Mouse (Mus musculus) kidney, adult 18-20 months (tissue): ENCODE results near the gene Tnpo1.
"Not testable (repeated sequence)": the region's sequence is repeated elsewhere in the genome, so short reads cannot be mapped to it uniquely, and the experiment has no call there.

Experiments used
- DNase-seq: peaks from one replicate; pipeline ENCODE4 v3.0.0; 2021

Gene Tnpo1

DNA sequence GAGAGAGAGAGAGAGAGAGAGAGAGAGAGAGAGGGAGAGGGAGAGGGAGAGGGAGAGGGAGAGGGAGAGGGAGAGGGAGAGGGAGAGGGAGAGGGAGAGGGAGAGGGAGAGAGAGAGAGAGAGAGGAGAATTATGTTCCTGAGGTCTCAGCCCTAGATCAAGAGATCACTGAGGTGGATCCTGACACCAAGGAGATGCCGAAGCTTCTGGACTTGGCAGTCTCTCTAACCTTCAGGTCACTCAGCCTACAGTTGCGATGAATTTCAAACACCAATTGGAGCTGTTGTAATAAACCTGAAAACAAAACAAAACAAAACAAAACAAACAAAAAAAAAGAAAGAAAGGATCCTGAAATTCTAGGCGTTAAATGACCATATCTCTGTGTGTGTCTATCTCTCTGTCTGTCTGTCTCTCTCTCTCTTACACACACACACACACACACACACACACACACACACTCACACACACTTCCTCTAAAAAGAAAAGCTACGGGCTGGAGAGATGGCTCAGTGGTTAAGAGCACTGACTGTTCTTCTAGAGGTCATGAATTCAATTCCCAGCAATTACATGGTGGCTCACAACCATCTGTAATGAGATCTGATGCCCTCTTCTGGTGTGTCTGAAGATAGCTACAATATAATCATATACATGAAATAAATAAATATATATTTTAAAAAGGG is 109.1 kb downstream of the Tnpo1 start:
- DNase-seq, result not testable (repeated sequence)

DNA sequence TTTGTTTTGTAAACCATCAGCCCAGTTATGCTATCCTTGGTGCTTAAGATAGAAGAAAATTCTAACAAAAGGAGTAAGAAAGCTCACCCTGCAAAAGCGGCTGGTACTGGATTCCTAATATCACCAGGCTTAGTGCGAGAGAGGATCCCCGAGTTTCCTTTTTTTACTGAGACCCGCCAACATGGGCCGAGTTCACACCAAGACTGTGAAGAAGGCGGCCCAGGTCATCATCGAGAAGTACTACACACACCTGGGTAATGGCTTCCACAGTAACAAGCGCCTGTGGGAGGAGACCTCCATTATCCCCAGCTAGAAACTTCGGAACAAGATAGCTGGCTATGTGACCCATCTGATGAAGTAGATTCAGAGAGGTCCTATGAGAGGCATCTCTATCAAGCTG is 109.6 kb downstream of the Tnpo1 start:
- DNase-seq, result no peak

DNA sequence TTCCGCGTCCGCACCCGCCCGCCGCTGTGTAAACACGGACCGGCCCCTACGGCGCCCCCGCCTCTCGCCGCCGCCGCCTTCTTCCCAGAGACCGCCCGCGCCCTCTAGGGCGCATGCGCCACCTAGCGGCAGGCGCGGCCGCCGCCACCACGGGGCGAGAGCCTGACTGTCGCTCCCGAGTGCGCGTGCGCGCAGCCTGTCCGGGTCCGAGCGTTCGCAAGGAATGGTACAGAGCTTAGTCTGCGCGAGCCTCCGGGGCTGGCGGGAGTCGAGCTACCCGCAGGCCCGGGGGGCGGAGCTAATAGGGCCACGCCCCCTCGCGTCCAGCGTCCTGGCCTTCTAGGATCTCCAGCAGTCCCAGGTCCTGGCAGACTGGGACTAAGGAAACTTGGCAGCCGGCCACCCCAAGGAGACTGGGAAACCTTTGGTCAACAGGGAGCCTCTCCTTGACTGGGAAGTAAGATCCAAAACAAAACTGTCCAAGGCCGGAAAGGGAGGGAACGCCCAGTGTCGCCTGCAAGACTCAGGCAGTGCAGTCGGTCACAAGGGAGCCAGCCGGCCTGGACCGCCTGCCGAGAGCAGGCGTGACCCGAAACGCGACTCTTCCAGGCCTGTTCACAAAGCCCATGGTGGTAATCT is 110.9 kb downstream of the Tnpo1 start, which contains the start of gene Fcho2:
Gene Fcho2, minus strand, starts transcription at position 303 of the 639 bp plus-strand sequence.
- peak; percentile 100 for DNase-seq

DNA sequence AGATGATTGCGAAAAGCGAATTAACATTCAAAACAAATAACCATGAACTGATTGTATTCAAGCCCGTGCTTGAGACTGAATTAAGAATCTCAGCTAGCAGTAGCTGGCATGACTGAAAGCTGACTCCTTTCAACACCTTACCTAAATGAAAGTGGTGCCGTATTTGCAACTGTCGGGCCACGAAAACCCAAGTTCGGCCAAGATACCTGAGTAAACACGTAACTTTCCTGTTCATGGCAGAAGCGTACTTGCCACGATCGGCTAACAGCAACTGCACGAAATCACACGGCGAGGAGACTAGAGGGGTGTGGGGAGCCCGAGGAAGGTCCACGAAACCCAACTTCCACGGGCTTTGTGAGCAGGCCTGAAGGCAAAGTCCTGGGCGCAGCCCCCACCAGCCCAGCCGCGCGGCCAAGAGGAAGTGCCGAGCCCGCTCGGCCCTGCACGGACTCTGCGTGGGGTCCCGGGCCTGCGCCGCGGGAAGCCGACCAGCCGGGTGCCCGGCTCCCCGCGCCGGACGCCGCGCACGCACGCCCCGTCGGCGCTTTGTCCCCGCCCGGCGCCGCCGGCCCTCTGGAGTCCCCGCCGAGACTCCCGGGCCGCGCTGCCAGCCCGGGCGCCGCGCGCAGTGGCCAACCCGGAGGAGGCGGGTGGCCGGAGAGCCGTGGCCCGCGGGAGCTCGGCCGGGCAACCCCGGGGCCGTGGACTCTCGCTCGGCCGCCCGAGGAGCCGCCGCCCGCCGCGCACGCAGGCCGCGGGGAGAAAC is 111.7 kb downstream of the Tnpo1 start:
- peak; percentile 78 for DNase-seq

DNA sequence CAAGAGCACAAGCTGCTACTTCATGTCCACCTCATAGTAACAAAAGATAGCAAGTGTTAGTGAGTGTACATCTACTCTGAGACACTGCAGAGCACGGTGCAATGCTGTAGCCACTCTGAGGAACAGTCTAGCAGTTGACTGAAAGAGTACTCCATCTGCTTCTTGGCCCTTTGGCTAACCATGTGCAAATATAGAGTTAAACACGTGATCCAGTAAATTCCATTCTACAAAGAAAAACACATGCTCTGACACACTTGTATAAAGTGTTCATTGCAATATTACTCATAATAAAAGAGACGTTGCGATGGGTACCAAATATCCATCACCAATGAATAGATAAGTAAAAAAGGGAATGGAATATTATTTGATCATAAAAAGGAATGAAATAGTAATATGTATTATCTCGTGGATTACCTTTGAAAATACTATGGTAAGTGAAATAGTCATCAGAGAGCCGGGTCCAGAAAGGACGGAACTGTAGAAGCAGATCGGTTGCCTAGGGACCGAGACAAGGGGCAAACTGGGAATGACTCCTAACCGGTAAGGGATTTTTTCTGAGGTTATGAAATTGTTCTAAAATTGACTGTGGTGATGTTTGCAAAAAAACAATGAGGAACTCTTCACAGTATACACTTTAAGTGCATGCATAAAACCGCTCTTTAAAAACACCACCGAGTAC is 112.4 kb downstream of the Tnpo1 start:
- no peak for DNase-seq

DNA sequence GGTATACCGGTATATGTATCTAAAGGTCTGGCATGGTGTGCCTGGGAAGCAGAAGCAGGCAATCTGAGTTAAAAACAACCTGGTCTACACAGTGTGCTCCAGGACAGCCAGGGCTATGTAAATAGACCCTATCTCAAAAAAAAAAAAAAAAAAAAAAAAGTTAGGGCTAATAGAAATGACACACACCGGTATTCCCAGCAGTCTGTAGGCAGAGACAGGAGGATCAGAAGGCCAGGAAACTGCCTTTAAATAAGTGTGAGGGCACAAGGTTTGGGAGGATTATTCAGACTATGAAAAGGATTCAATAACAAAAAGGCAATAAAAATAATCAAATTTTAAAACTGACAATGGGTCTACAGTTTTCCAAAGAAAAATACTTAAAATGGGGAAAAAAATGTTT is 113.0 kb downstream of the Tnpo1 start:
- no peak for DNase-seq

DNA sequence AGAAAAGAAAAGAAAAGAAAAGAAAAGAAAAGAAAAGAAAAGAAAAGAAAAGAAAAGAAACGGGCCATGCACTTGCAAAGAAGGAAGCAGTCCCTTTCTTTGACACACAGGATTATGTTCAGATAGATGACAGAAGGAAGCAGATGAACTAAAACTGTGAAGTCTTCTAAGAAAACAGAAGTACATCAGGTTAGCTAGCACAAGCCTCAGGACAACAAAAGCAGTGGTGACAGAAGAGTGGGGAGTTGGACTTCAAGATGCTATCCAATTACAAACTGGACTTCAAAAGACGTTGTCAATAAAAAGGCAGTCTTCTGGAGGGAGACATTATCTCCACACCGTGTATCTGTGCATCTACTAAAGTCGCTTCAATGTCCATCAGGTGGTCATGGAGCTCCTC is 113.9 kb downstream of the Tnpo1 start:
- no peak for DNase-seq

DNA sequence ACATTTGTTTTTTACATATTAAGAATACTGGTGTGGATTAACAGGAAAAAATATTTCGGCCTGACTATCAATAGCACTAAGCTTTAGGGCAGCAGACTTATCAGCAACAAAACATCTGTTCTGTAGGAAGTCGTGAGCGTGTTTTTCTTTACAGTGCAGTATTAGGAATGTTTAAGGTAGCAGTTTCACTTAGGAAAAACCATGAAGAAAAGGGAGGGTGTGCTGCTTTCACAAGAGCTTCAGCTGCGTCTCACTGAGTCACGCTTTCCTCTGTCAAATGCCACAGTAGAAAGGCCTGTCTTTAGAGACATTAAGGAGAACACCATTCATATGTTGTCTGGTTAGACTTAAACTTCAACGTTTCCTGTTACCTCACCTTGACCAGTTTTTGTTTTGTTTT is 116.0 kb downstream of the Tnpo1 start:
- no peak for DNase-seq

DNA sequence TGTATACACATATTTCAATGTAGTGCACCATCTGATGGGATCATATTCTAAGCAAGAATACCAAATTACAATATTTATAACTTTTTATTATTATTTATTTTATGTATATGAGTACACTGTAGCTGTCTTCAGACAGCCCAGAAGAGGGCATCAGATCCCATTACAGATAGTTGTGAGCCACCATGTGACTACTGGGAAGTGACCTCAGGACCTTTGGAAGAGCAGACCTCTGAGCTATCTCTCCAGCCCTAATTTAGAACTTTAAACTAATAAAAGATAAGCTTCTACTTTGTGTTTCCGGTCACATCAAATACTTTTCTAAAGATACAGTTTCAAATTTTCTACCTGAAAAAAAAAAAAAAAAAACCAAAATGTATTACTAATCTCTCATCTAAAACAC is 117.1 kb downstream of the Tnpo1 start:
- no peak for DNase-seq

DNA sequence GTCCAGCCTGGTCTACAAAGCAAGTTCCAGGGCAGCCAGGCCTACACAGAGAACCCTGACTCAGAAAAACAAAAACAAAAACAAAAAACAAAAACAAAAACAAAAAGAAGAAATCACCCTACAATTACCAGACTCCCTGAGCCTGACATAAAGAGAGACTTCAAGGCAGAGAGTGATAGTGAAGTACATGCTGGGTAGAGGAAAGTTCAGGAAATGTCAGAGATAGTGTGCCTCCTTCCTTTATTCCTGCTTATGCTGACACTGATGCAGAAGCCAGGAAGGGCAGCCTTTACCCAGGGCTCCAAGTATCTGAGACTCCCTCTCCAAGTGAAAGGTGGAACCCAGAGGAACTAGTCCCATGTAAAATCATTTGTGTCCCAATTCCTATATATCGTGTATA is 121.7 kb downstream of the Tnpo1 start:
- no peak for DNase-seq

DNA sequence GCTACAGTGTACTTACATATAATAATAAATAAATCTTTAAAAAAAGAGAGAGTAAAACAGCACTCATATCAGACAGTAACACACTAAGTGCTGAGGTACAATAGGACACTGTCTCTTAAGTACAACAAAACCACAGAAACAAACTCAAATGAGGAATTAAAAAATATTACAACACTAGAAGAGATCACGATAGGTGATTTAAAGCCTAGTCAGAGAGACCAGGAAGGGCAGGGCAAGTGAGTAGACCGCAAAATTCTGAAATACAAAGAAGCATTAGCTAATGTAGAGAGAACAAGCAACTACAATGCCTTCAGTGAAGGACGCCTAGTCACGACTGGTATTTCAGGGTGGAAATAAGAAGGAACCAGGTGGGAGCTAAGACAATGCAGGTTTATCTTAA is 122.5 kb downstream of the Tnpo1 start:
- no peak for DNase-seq

DNA sequence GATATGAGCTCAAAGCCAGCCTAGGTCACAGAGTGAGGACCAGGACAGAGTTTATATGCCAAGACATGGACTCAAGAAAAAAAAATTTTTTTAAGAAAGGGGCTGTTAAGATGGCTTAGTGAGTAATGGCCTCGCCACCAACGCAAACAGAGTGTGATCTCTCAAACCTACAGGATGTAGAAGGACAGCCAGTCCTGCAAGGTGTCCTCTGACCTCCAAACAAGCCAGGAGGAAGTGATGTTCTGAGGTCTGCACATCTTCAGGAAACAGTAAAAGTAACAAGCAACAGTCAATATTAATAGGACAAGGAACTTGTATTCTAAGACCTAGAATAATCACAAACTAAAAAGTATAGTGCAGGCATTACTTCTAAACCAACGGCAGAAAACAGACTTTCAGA is 123.2 kb downstream of the Tnpo1 start:
- no peak for DNase-seq

DNA sequence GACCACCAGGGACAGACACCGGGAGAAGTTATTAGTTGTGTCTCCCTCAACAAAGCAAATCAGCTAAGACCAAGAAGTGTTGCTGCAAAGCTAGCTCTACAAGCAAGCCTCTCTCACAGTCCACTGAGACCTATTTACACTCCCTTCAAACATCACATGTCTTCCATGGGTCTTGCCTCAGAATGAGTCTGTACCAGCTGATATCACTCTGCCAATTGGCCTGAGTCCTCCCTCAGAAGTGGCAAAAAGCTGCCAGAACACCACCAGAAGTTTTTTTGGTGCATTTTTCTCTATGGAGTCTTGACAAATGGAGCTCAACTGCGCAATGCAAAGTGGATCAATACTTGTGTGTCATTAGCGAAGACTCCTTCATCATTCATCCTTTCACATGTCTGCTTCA is 130.7 kb downstream of the Tnpo1 start:
- DNase-seq, result no peak

DNA sequence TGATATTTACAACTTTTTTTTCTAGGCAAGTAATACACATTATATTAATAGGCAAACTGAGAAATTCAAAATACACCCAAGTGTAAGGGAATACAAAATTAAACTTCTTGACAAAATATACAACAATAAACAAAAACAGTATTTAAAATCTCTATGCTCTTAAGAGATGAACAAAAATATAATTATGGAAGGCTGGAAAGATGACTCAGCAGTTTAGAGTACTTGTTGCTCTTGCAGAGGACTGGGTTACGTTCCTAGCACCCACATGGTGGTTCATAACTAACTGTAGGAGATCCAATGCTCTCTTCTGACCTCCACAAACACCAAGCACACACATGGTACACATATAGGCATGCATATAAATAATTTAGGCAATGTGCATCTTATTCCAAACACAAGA is 133.3 kb downstream of the Tnpo1 start:
- no peak for DNase-seq

DNA sequence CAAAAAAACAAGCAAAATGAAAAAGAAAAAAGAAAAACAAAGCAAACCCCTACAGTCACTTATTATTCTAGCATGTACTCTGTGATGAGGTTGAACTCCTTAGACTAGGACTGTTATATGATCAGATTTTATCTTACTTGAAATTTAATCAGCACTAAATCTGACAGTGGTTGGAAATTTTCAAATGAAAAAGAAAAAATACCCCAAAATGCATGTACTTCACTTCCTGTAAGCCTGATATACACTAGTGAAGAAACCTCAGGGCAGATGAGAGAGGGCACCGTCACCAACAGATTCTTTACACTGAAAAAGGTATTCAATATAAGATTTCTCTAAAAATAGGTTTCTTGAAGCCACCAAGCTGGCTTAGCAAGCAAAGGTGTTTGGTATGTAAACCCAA is 134.5 kb downstream of the Tnpo1 start:
- DNase-seq, result no peak
